Mouse (Mus musculus): Measurements from ENCODE around the gene Pkig.

- TF ChIP-seq CTCF (IDR thresholded peaks at IDR 0.05; ENCODE audit: borderline replicate concordance, insufficient read depth, low read depth, low read length) = no peak
- TF ChIP-seq POLR2A (IDR thresholded peaks at IDR 0.05; ENCODE audit: borderline replicate concordance, insufficient read depth, low read length) = no peak
Measured at GRCm38 (mm10) chr2:163637655-163638266, 20.4 kb upstream of the Pkig start.

Measured in cerebellum, adult 2 months (tissue).